Mouse (Mus musculus): ENCODE results near the gene Plxna3.
A peak's percentile ranks its signal among the peaks of the same experiment; 100 is the strongest.

- TF ChIP-seq USF1 (IDR thresholded peaks at IDR 0.05; ENCODE audit: low read depth) = peak; percentile 83
- TF ChIP-seq CTCF (IDR thresholded peaks at IDR 0.05; ENCODE audit: control insufficient read depth, insufficient read depth, insufficient read length) = no peak
These were observed 16.1 kb upstream of the Plxna3 start, which contains the start of gene Fam50a for GRCm38 (mm10) chrX:74312540-74313464.
